Mouse (Mus musculus): ENCODE measurements at regions not wholly inside any gene's neighbourhood (a gene's known extent, or its start where the extent isn't known, plus 50 kb on each side); places are given as distances from the start of the nearest gene placed in this dataset.

GRCm38 (mm10) chr5:127129495-127129894 is 112.1 kb upstream of the Tmem132c start:
- DNase-seq (ENCODE audit: low spot score in 2 of 2), result no peak

- DNase-seq (ENCODE audit: low spot score in 2 of 2), result no peak
These were observed 107.2 kb upstream of the Tmem132c start for GRCm38 (mm10) chr5:127134441-127134840.

GRCm38 (mm10) chr5:127140651-127141050 is 101.0 kb upstream of the Tmem132c start:
- no peak for DNase-seq (ENCODE audit: low spot score in 2 of 2)

- peak in 1 of 2 experiments; percentile 60 for DNase-seq (ENCODE audit: low spot score in 2 of 2)
These were observed 81.3 kb upstream of the Tmem132c start for GRCm38 (mm10) chr5:127160292-127160691.

GRCm38 (mm10) chr5:127163376-127163775 is 78.2 kb upstream of the Tmem132c start:
- DNase-seq (ENCODE audit: low spot score in 2 of 2), result peak; percentile 11 to 44

- no peak for DNase-seq (ENCODE audit: low spot score in 2 of 2)
These were observed 52.6 kb upstream of the Tmem132c start for GRCm38 (mm10) chr5:127189021-127189420.

All from left cerebral cortex, adult 18-20 months (tissue).